Mouse (Mus musculus): Measurements from ENCODE around the gene Cdkn1a. TPM values are rescaled to one million over a fixed set of nuclear protein-coding genes. Genes with fewer than 3 reads are reported as not detected.

The Cdkn1a gene
- polyA plus RNA-seq, 1 experiment from 2014 or later = 33.1 TPM

DNA sequence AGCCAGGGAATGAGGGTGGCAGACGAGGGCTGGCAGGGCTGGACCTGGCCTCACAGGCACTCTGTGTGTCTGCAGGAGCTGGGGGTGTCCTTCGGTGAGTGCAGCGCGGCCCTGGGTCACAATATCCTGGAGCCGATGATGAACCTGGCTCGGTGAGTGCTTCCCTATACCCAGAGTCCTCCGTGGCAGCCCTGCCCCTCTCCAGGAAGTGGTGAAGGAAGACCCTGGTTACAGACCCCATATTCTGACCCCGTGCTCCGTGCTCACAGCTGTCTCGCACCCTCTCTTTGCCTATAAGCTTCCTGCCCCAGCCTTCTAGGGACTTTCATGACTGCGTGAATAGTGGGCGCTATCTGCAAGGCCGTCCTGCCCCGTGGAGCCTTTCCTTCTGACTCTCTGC is 56.5 kb downstream of the Cdkn1a start:
- Histone ChIP-seq H3K36me3 (no peaks in the 10 kb centered on the region), H3K27ac (peak overlapping the region; percentile 43; the same call in 1 of the 2 replicates), H3K4me1 (peaks cover 26% of the 10 kb centered on the region), H3K27me3 (ENCODE audit: insufficient read depth, poor library complexity, severe bottlenecking) (no peaks in the 10 kb centered on the region), H3K9me3 (no peaks in the 10 kb centered on the region), H3K4me3 (no peak overlapping the region)
- no peak for DNase-seq (ENCODE audit: low spot score)
- WGBS = 69% methylated on average over 14 of the region's 14 CpGs

DNA sequence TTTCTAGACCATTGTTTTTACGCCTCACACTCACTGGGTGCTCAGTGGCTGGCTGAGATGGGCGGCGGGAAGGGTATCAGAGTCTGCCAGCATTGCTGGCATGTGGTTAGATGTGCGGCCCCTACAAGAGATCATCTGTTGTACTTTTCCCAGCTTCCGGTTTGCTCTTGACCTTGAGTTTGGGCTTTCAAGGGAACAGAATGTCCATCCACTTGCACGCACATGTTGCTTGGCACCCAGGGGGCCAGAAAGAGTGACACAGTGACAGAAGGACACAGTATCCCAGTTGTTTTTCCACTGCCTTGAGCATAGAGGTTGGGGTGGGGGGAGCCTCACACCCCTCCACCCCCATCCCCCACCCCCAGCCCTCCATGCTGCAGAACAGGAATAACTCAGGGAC is 57.0 kb downstream of the Cdkn1a start:
- H3K27me3 ChIP-seq (ENCODE audit: insufficient read depth, poor library complexity, severe bottlenecking) = no peaks in the 10 kb centered on the region
- H3K9me3 ChIP-seq = no peaks in the 10 kb centered on the region
- 76% methylated on average over 6 of the region's 6 CpGs for WGBS
- no peak overlapping the region for H3K4me3 ChIP-seq
- peaks cover 30% of the 10 kb centered on the region for H3K4me1 ChIP-seq
- no peaks in the 10 kb centered on the region for H3K36me3 ChIP-seq
- H3K27ac ChIP-seq = peak overlapping the region; percentile 43
- DNase-seq (ENCODE audit: low spot score) = no peak

DNA sequence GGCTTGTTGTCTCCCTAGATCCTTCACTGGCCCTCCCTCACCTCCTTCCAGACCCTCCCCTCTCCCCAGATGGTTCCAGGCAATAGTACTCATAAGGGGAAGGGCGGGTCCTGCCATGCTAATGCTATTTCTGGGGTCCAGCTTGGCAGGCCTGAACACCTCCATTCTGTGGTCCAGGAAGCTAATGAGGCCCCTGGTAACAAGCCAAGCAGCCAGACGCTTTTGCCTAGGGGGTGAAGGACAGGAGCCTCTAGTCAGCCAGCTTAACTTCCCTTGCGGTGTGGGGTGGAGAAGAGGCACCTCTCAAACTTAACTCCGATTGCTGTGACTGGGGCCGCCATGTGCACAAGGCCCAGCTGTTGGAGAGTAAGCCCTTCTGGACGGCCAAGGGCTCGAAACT is 59.0 kb downstream of the Cdkn1a start:
- Histone ChIP-seq H3K27ac (0 out of 2 replicates have a peak overlapping the region, but pooled peaks have one; percentile 12), H3K9me3 (no peaks in the 10 kb centered on the region), H3K27me3 (ENCODE audit: insufficient read depth, poor library complexity, severe bottlenecking) (no peaks in the 10 kb centered on the region), H3K4me3 (no peak overlapping the region), H3K4me1 (peaks cover 24% of the 10 kb centered on the region), H3K36me3 (no peaks in the 10 kb centered on the region)
- no peak for DNase-seq (ENCODE audit: low spot score)
- WGBS = 68% methylated on average over 7 of the region's 7 CpGs

Other genes with a start within 250 kb of the Cdkn1a start
- not detected in 2 replicates for gene Pnpla1, start 232.6 kb upstream of the Cdkn1a start, polyA plus RNA-seq (2016; fragmentation: Nextera tagmentation; extraction: Ambion mirVana)
- gene 4930539E08Rik, start 175.7 kb upstream of the Cdkn1a start, polyA plus RNA-seq (2016; fragmentation: Nextera tagmentation; extraction: Ambion mirVana) = 0.13 and 0.25 TPM in 2 replicates
- gene Pxt1, start 147.1 kb upstream of the Cdkn1a start, polyA plus RNA-seq (2016; fragmentation: Nextera tagmentation; extraction: Ambion mirVana) = 0.21 and 0.26 TPM in 2 replicates
- 80.3 and 85.4 TPM in 2 replicates for gene Kctd20, start 139.0 kb upstream of the Cdkn1a start, polyA plus RNA-seq (2016; fragmentation: Nextera tagmentation; extraction: Ambion mirVana)
- gene Stk38, start 83.0 kb upstream of the Cdkn1a start, polyA plus RNA-seq (2016; fragmentation: Nextera tagmentation; extraction: Ambion mirVana) = 92.2 and 93.7 TPM in 2 replicates
- 433 and 498 TPM in 2 replicates for gene Srsf3, start 58.3 kb upstream of the Cdkn1a start, polyA plus RNA-seq (2016; fragmentation: Nextera tagmentation; extraction: Ambion mirVana)
- 0.23 and 0.48 TPM in 2 replicates for gene Rab44, start 23.2 kb downstream of the Cdkn1a start, polyA plus RNA-seq (2016; fragmentation: Nextera tagmentation; extraction: Ambion mirVana)
- 18.0 and 23.3 TPM in 2 replicates for gene Cpne5, start 147.2 kb downstream of the Cdkn1a start, polyA plus RNA-seq (2016; fragmentation: Nextera tagmentation; extraction: Ambion mirVana)
- 147 and 188 TPM in 2 replicates for gene Ppil1, start 173.2 kb downstream of the Cdkn1a start, polyA plus RNA-seq (2016; fragmentation: Nextera tagmentation; extraction: Ambion mirVana)
- gene BC004004, start 177.8 kb downstream of the Cdkn1a start, polyA plus RNA-seq (2016; fragmentation: Nextera tagmentation; extraction: Ambion mirVana) = 79.2 and 94.0 TPM in 2 replicates
- gene Pi16, start 226.7 kb downstream of the Cdkn1a start, polyA plus RNA-seq (2016; fragmentation: Nextera tagmentation; extraction: Ambion mirVana) = 1.9 and 2.6 TPM in 2 replicates